Mouse (Mus musculus) layer of hippocampus, adult 9-10 months (tissue): ENCODE results near the gene Clcn1.

Experiments
- DNase-seq: peaks from one replicate; pipeline ENCODE4 v3.0.0; 2022; ENCODE audit warnings: low spot score

The Clcn1 gene

GRCm38 (mm10) chr6:42286448-42286847, at the start of gene Clcn1:
TSS of gene Clcn1 (plus strand) at chr6:42286685.
- DNase-seq, result no peak

DNA sequence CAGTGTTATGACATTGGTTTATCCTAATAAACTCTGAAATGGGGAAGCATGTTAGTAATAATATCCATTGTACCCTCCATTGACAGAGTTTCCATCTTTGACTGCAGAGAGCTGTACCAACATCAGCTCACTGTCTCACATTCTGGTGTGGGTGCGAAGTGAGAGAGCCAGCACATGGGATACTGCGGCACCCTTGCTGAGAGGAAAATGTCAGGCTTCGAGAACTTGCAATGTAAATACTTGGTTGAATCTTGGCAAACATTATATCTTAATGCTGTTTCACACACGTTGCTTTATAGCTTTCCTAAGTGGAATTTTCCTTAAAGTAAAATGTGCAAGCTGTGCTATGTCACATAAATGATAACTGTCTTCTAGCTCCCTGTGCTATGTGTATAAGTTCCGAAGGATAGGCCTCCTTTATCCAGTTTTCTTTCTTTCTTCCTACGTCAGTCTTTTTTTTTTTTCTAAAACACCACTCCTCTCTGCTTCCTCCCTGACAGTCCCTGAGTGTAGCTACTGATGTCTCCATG, 49.1 kb upstream of the Clcn1 start:
- DNase-seq, result no peak

- no peak for DNase-seq
These were observed 45.0 kb upstream of the Clcn1 start for GRCm38 (mm10) chr6:42241311-42242045.

DNA sequence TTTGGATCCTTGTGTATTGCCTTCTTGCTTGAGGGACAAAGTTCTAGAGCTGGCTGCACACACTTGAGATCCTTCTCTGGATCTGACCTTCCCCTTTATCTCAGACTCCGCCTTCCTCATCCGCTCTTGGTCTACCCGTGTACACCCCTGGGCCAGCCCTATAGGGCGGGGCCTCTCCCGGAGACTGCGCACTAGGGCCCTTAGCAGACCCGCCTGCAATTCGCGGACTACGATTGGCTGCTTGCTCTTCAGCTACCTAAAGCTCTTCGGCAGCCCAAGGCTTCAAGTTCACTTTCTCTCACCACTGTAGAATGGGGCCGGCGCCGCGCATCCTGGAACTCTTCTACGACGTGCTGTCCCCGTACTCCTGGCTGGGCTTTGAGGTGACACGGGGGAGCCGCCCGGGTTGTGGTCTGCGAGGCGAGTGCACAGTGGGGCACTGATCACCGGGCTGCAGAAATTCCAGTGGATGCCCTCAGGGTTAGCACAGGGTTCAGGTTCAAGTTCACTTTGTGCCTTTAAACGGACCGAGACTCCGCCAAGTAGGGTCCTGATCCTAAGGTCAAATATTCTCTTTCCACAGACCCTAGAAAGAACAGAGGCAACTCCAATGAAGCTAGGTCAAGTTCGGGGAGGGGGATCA, 40.7 kb upstream of the Clcn1 start, which contains the start of gene Gstk1:
Gene Gstk1, plus strand, starts transcription at position 225 of the 643 bp plus-strand sequence.
- peak; percentile 46 for DNase-seq

- no peak for DNase-seq
These were observed 39.3 kb upstream of the Clcn1 start for GRCm38 (mm10) chr6:42247173-42247572.

GRCm38 (mm10) chr6:42247981-42248380, 38.5 kb upstream of the Clcn1 start:
- DNase-seq, result no peak

DNA sequence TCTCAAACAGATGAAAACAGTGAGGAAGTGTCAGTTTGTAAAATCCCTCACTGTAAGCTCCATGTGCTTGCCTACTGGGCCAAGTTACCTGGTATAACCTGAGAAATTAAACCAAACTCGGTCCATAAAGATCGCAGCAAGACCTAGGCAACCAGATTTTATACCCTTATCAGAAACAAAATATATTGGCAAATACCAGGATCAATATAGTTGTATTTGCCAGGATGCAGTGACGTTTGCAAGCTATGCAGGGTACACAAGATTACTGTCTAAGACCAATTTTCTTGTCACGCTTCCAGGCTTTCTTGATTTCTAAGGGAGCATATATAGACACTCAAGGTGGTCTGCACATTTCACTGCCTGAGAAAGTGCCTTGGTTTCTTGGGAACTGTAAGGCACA, 34.7 kb upstream of the Clcn1 start:
- no peak for DNase-seq

DNA sequence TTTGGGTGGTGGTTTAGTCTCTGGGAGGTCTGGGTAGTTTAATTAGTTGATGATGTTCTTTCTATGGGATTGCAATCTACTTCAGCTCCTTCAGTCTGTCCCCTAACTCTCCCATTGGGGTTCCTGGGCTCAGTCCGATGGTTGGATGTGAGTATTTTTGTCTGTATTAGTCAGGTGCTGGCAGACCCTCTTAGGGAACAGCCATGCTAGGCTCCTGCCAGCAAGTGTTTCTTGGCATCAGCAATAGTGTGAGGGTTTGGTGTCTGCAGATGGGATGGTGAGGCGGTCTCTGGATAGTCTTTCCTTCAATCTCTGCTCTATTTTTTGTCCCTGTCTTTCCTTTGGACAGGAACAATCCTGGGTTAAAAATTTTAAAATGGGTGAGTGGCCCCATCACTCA, 33.4 kb upstream of the Clcn1 start:
- no peak for DNase-seq

DNA sequence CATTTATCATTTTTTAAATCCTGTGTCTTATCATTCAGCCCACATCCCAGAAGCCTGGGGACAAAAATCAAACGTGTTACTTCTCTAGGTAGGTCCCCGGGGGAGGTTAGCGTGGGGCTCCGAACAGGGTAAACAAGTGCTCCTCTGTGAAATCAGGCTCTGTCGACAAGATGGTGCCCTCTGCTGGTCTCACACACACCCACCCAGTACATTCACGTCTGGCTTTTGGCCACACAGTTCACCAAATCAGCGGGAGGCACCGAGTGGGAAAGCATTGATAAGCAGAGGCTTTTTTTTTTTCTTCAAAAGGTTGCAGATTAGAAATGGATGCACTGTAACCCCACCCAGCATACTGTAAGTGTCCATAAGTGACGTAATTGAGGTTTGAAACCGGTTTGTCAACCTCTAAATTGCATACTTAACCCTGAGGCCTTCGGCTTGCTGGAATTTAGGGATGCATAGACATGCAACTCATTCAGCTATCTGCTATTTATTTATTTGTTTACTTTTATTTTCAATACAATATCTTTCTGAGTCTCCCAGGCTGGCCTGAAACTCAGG, 29.1 kb upstream of the Clcn1 start:
- no peak for DNase-seq

DNA sequence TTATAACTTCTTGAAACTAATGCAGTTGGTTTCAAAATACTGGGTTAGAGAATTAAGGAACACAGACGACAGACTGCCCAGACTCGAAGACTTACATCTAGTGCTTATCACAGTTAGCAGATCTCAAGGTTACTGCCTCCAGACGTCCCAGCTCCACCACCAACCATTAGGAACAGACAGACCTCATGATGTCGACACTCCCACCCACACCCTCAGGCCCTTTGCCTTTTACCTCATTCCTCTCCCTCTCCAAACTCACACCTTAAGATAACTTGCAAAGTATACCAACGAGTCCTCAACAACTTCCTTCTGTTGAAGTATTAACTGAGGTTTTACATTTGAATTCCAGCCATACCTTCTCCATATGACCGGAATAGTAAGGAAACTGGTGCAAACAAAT, 26.1 kb upstream of the Clcn1 start:
- no peak for DNase-seq

DNA sequence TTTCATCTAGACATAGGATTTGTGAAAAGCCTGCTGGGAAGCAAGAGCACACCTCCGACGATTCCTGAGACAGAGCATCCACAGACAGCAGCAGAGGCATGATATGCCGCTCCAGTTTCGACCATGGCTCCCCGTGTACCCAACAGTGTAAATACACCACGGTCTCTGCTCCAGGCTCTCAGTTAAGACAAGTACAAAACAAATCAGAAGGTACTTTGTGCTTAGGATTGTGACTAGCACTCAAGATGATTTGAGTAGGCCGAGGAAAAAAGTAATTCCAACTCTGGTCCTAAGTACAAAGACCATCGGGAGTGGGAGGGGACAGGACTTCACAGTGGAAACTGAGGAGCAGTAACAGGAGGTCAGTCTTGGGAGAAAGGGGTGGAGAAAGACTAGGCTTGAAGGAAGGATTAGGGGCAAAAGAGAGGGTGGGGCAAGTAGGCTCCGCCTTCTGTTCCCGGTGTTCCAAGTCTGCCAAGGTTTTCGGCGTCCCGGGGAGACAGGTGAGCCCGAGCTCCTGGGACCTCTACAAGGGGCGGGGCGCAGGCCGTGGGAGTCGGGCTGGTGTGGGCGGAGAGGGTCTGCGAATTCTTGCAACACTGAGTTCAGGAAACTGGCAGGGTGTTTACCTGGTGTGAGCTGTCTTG, 24.8 kb upstream of the Clcn1 start, which contains the start of gene Tmem139:
Gene Tmem139, plus strand, starts transcription at position 447 of the 647 bp plus-strand sequence.
- DNase-seq, result no peak

- peak; percentile 94 for DNase-seq
These were observed 21.7 kb upstream of the Clcn1 start, which contains the start of gene Casp2 for GRCm38 (mm10) chr6:42264626-42265312. TSS of gene Casp2 (plus strand) at chr6:42264985.

GRCm38 (mm10) chr6:42265391-42266330, 20.8 kb upstream of the Clcn1 start:
- no peak for DNase-seq

GRCm38 (mm10) chr6:42270817-42271216, 15.7 kb upstream of the Clcn1 start:
- DNase-seq, result no peak

DNA sequence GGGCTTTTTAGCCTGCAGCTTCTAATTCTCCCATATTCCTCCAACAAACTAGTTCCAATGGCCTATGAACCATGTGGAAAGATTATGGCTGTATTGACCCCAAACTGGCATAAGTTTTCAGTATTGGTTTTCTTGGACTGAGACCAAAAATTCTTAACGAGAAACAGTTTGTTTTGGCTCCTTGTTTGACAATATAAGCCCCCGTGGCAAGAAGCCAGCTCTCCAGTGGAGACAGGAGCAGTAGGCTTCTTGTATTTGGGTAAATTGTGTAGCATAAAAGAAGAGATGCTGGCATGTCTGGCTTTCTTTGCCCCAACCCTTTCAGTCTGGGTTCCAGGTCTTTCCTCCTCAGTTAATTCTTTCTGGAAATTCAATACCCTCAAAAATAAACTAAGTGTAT, 10.3 kb upstream of the Clcn1 start:
- DNase-seq, result no peak

- DNase-seq, result no peak
These were observed 3.5 kb upstream of the Clcn1 start for GRCm38 (mm10) chr6:42282865-42283528.

DNA sequence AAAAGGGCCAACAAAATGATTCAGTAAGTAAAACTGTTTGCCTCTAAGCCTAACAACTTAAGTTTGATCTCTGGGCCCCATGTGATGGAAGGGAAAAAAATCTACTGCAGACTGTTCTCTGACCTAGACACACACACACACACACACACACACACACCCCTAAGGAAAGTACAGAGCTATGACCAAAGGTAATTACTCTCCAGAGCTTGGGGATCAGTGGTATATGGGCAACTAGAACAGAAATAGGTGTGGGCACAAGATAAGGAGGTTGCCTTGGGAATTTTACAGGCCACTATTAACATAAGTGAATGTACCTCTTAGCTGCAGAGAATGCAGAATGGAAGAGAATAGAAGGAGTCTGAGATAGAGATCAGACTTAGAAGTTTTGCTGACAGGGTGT, 1.1 kb downstream of the Clcn1 start:
- no peak for DNase-seq

GRCm38 (mm10) chr6:42293327-42293726, 6.8 kb downstream of the Clcn1 start:
- DNase-seq, result no peak

GRCm38 (mm10) chr6:42295549-42296094, 9.1 kb downstream of the Clcn1 start:
- DNase-seq, result no peak

- DNase-seq, result no peak
These were observed 12.9 kb downstream of the Clcn1 start for GRCm38 (mm10) chr6:42299362-42299761.
